In the genomic region with DNA sequence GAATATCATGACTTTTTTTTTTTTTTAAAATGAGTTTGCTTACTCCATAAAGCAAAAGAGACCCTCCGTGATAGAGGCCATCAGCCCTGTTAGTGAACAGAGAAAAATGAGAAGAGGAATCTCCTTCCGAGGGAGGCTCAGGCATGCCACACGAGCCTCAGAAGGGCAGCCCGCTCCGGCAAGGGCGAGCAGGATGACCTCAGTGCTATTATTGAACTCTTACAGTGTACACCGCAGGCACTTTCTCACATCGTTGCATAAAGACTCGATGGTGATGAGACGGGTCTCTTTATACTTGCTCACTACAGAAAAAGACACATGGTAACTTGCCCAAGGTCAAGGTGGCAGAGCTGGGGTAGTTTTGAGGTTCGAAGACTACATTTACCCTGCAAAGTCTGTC, we compare ENCODE assay signal across 24 mouse cellular contexts. TPM values are rescaled to one million over a fixed set of nuclear protein-coding genes. Genes with fewer than 3 reads are reported as not detected.
DNase-seq lines count a peak whose midpoint lies in the region; ATAC-seq and TF ChIP-seq lines count a peak whose summit lies in the region.
"Had no signal": no experiment of that assay in that cellular context is flagged by ENCODE, and none has a peak within 500 bp of the region (broad histone marks: within the 10 kb centered on the region; RNA-seq: fewer than 3 reads in every experiment).

No protein-coding gene starts in this region.

- 79% methylated on average over 11 of the region's 11 CpGs for WGBS in forebrain, embryonic 11.5 days
- 72% methylated on average over 11 of the region's 11 CpGs for WGBS in forebrain, embryonic 12.5 days
- WGBS in heart, embryonic 11.5 days (ENCODE audit: insufficient replicate concordance): 39% methylated on average over 11 of the region's 11 CpGs

- H3K4me3 ChIP-seq in forebrain, embryonic 11.5 days (ENCODE audit: low read depth, low read length): no peak overlapping the region
- H3K4me3 ChIP-seq in forebrain, embryonic 12.5 days (replicated peaks): no peak overlapping the region
- H3K4me3 ChIP-seq in heart, embryonic 11.5 days (ENCODE audit: low read depth, low read length): no peak overlapping the region
- H3K4me3 ChIP-seq in CH12.LX (replicated peaks in 1 of 3; ENCODE audit: low read depth in 2 of 3, low read length in 2 of 3, poor library complexity in 1 of 3): no peak overlapping the region
- H3K4me3 ChIP-seq: embryonic facial prominence, embryonic 12.5 days; forebrain, embryonic 13.5 days; limb, embryonic 15.5 days; megakaryocyte, embryonic 14.5 days; neural tube, embryonic 13.5 days had no signal

- peak; percentile 27 for DNase-seq in forebrain, embryonic 11.5 days (ENCODE audit: low spot score)
- DNase-seq in heart, adult 8-10 months (ENCODE audit: low spot score): no peak
- DNase-seq in CH12.LX (ENCODE audit: extremely low read depth): no peak
- DNase-seq in heart, postnatal 10 days: peak; percentile 45 to 53
- DNase-seq in adrenal gland, adult 2 months: no peak
- no peak for DNase-seq in layer of hippocampus, adult 9-10 months (ENCODE audit: low spot score)
- DNase-seq: adrenal gland, postnatal 14 days; cerebellum, adult 2 months; cerebellum, postnatal 25 days; kidney, postnatal 36 days; lung, embryonic 14.5 days; midbrain, embryonic 14.5 days; right cerebral cortex, adult 18-20 months; right cerebral cortex, postnatal 4 days had no signal

- intact Hi-C loops in heart, postnatal 10 days (cut with DNase I): loop anchor here (5.0 kb wide), 1 partner anchor 82 kb away; no protein-coding TSS in a partner anchor

- H3K27me3 ChIP-seq in forebrain, embryonic 11.5 days (ENCODE audit: control insufficient read depth, insufficient read depth, low read length): no peaks in the 10 kb centered on the region
- peaks cover 12% of the 10 kb centered on the region; the same call in 1 of the 2 replicates for H3K27me3 ChIP-seq in forebrain, embryonic 12.5 days
- H3K27me3 ChIP-seq in heart, embryonic 11.5 days (ENCODE audit: control insufficient read depth, insufficient read depth, low read length): no peaks in the 10 kb centered on the region; the same call in 1 of the 2 replicates
- peaks cover 6% of the 10 kb centered on the region for H3K27me3 ChIP-seq in CH12.LX (replicated peaks)
- H3K27me3 ChIP-seq: embryonic facial prominence, embryonic 12.5 days; forebrain, embryonic 13.5 days; limb, embryonic 15.5 days; neural tube, embryonic 13.5 days had no signal

- dilution Hi-C loops in CH12.LX (cut with MboI; ENCODE audit: extremely low pct_ligation_motif_present, extremely low pct_unique_long_range_greater_than_20kb, low sequenced_read_pairs): no loop called here

- no peaks in the 10 kb centered on the region for H3K36me3 ChIP-seq in forebrain, embryonic 11.5 days (ENCODE audit: control insufficient read depth, insufficient read depth, low read length)
- H3K36me3 ChIP-seq in forebrain, embryonic 12.5 days (replicated peaks): no peaks in the 10 kb centered on the region
- no peaks in the 10 kb centered on the region for H3K36me3 ChIP-seq in heart, embryonic 11.5 days (ENCODE audit: control insufficient read depth, insufficient read depth, low read length)
- H3K36me3 ChIP-seq in CH12.LX (replicated peaks in 1 of 2; ENCODE audit: control insufficient read depth in 1 of 2, insufficient read depth in 1 of 2, low read length in 1 of 2): no peaks in the 10 kb centered on the region
- H3K36me3 ChIP-seq: embryonic facial prominence, embryonic 12.5 days; limb, embryonic 15.5 days; neural tube, embryonic 13.5 days had no signal

- no peaks in the 10 kb centered on the region for H3K9me3 ChIP-seq in forebrain, embryonic 11.5 days (ENCODE audit: control insufficient read depth, low read length)
- H3K9me3 ChIP-seq in forebrain, embryonic 12.5 days: no peaks in the 10 kb centered on the region
- H3K9me3 ChIP-seq in heart, embryonic 11.5 days (replicated peaks; ENCODE audit: control insufficient read depth, low read length): no peaks in the 10 kb centered on the region
- H3K9me3 ChIP-seq in CH12.LX (replicated peaks; ENCODE audit: low read length): no peaks in the 10 kb centered on the region
- H3K9me3 ChIP-seq: embryonic facial prominence, embryonic 12.5 days; forebrain, embryonic 13.5 days; limb, embryonic 15.5 days; megakaryocyte, embryonic 14.5 days; neural tube, embryonic 13.5 days had no signal

- H3K4me1 ChIP-seq in forebrain, embryonic 11.5 days (replicated peaks; ENCODE audit: control insufficient read depth, insufficient read depth, low read length): no peaks in the 10 kb centered on the region
- peaks cover 10% of the 10 kb centered on the region for H3K4me1 ChIP-seq in forebrain, embryonic 12.5 days
- H3K4me1 ChIP-seq in heart, embryonic 11.5 days (ENCODE audit: control insufficient read depth, insufficient read depth, low read length): peaks cover 13% of the 10 kb centered on the region
- H3K4me1 ChIP-seq in CH12.LX (ENCODE audit: control insufficient read depth in 1 of 2, insufficient read depth in 2 of 2): peaks cover 11 to 14% of the 10 kb centered on the region in 2 experiments
- H3K4me1 ChIP-seq: megakaryocyte, embryonic 14.5 days had no signal

- no peak overlapping the region for H3K27ac ChIP-seq in forebrain, embryonic 11.5 days (ENCODE audit: low read depth, low read length)
- no peak overlapping the region for H3K27ac ChIP-seq in forebrain, embryonic 12.5 days
- H3K27ac ChIP-seq in heart, embryonic 11.5 days (ENCODE audit: low read depth, low read length): peak overlapping the region; percentile 42; the same call in 1 of the 2 replicates
- no peak overlapping the region for H3K27ac ChIP-seq in CH12.LX (ENCODE audit: insufficient read depth, low read depth)
- H3K27ac ChIP-seq: embryonic facial prominence, embryonic 12.5 days; forebrain, embryonic 13.5 days; limb, embryonic 15.5 days; liver, embryonic 14.5 days; neural tube, embryonic 13.5 days had no signal

- no peak for TF ChIP-seq POLR2A in CH12.LX (IDR thresholded peaks at IDR 0.05; ENCODE audit: low read depth, low read length)

- in situ Hi-C loops in CH12.LX (cut with MboI; ENCODE audit: low pct_ligation_motif_present, low pct_unique_long_range_greater_than_20kb, low sequenced_read_pairs): loop anchor here (5.0 kb wide), 1 partner anchor 77 kb away; a partner anchor contains a TSS

- no peak overlapping the region for H3K9ac ChIP-seq in forebrain, embryonic 11.5 days (ENCODE audit: low read length)
- H3K9ac ChIP-seq in forebrain, embryonic 12.5 days: no peak overlapping the region
- peak overlapping the region; percentile 4; the same call in 1 of the 2 replicates for H3K9ac ChIP-seq in heart, embryonic 11.5 days (ENCODE audit: low read depth, low read length)
- H3K9ac ChIP-seq in CH12.LX (ENCODE audit: insufficient read depth, low read depth): no peak overlapping the region
- H3K9ac ChIP-seq: embryonic facial prominence, embryonic 12.5 days; forebrain, embryonic 13.5 days; limb, embryonic 15.5 days; liver, embryonic 14.5 days; lung, embryonic 14.5 days; neural tube, embryonic 13.5 days had no signal

- no peak for TF ChIP-seq CTCF in CH12.LX (conservative IDR thresholded peaks at IDR 0.05 in 1 of 2, IDR thresholded peaks at IDR 0.05 in 1 of 2; ENCODE audit: low read depth in 2 of 2, low read length in 2 of 2)

- H3K4me2 ChIP-seq in forebrain, embryonic 11.5 days (ENCODE audit: low read depth, low read length, severe bottlenecking): no peak overlapping the region
- H3K4me2 ChIP-seq in forebrain, embryonic 12.5 days: no peak overlapping the region
- no peak overlapping the region for H3K4me2 ChIP-seq in heart, embryonic 11.5 days
- H3K4me2 ChIP-seq in CH12.LX (ENCODE audit: insufficient read depth, low read depth, poor library complexity, severe bottlenecking): peak overlapping the region; percentile 27
- H3K4me2 ChIP-seq: embryonic facial prominence, embryonic 12.5 days; forebrain, embryonic 13.5 days; limb, embryonic 15.5 days; lung, embryonic 14.5 days; neural tube, embryonic 13.5 days had no signal

- TF ChIP-seq RAD21 in CH12.LX (IDR thresholded peaks at IDR 0.05; ENCODE audit: low read depth, low read length): no peak

- TF ChIP-seq EP300 in CH12.LX (IDR thresholded peaks at IDR 0.05; ENCODE audit: low read length): no peak

- ATAC-seq in forebrain, embryonic 11.5 days (replicated peaks; ENCODE audit: low FRiP score): no peak
- ATAC-seq in forebrain, embryonic 12.5 days (ENCODE audit: low FRiP score): no peak
- no peak for ATAC-seq in heart, embryonic 11.5 days (replicated peaks; ENCODE audit: insufficient number of reproducible peaks, low FRiP score, low TSS enrichment)
- ATAC-seq: forebrain, embryonic 13.5 days; intestine, postnatal 0 days had no signal

- H3K79me2 ChIP-seq in CH12.LX (replicated peaks; ENCODE audit: control insufficient read depth, extremely low read depth, insufficient read depth, poor library complexity, severe bottlenecking): no peaks in the 10 kb centered on the region

RNA-seq across cellular contexts. Expression of a gene that starts 26.6 kb away (rescaled TPM):
- polyA plus RNA-seq in forebrain, embryonic 11.5 days (2014; fragmentation: Nextera tagmentation; extraction: Ambion mirVana): 0.48 and 0.59 TPM in 2 replicates
- 0.33 and 0.87 TPM in 2 replicates for polyA plus RNA-seq in forebrain, embryonic 12.5 days (2016; fragmentation: Nextera tagmentation; extraction: Ambion mirVana)
- 0.44 and 0.56 TPM in 2 replicates for polyA plus RNA-seq in heart, embryonic 11.5 days (2014; fragmentation: Nextera tagmentation; extraction: Ambion mirVana)
- total RNA-seq in heart, adult 8-10 months (2022): under 1 TPM in 2 of 4 experiments, not detected in 2; 0.03 TPM
- total RNA-seq in CH12.LX (2012; rRNA removed) (0.55 and 0.64 TPM in 2 replicates), CH12.LX (2014; rRNA removed) (0.08 and 0.12 TPM in 2 replicates)
- 0.26 and 0.29 TPM in 2 replicates for polyA plus RNA-seq in CH12.LX (2012; ENCODE audit: insufficient read length, low read depth)
- total RNA-seq in heart, postnatal 10 days (2021): under 1 TPM in 1 of 2 experiments, not detected in 1; 0.05 TPM
- under 1 TPM; 0.06 to 0.14 TPM for total RNA-seq in adrenal gland, adult 2 months (2021)
- not detected in 2 replicates for polyA plus RNA-seq in adrenal gland, adult 2 months (2012; rRNA removed)
- polyA plus RNA-seq: gonadal fat pad, adult 2 months had no signal

RNA-seq across cellular contexts. Expression of a gene that starts 52.2 kb away (rescaled TPM):
- polyA plus RNA-seq in forebrain, embryonic 11.5 days (2014; fragmentation: Nextera tagmentation; extraction: Ambion mirVana): 19.7 and 21.9 TPM in 2 replicates
- 15.8 and 16.4 TPM in 2 replicates for polyA plus RNA-seq in forebrain, embryonic 12.5 days (2016; fragmentation: Nextera tagmentation; extraction: Ambion mirVana)
- 24.2 and 24.9 TPM in 2 replicates for polyA plus RNA-seq in heart, embryonic 11.5 days (2014; fragmentation: Nextera tagmentation; extraction: Ambion mirVana)
- total RNA-seq in heart, adult 8-10 months (2022): 10 to 100 TPM; 20.7 to 25.9 (median 23.3) TPM
- total RNA-seq in CH12.LX (2012; rRNA removed) (20.4 and 23.0 TPM in 2 replicates), CH12.LX (2014; rRNA removed) (32.7 and 35.9 TPM in 2 replicates)
- 15.4 and 18.7 TPM in 2 replicates for polyA plus RNA-seq in CH12.LX (2012; ENCODE audit: insufficient read length, low read depth)
- 10 to 100 TPM; 17.8 to 19.2 TPM for total RNA-seq in heart, postnatal 10 days (2021)
- 10 to 100 TPM; 19.5 to 22.7 TPM for total RNA-seq in adrenal gland, adult 2 months (2021)
- 10.5 and 12.0 TPM in 2 replicates for polyA plus RNA-seq in adrenal gland, adult 2 months (2012; rRNA removed)

RNA-seq across cellular contexts. Expression of a gene that starts 52.3 kb away (rescaled TPM):
- 30.7 and 31.9 TPM in 2 replicates for polyA plus RNA-seq in forebrain, embryonic 11.5 days (2014; fragmentation: Nextera tagmentation; extraction: Ambion mirVana)
- polyA plus RNA-seq in forebrain, embryonic 12.5 days (2016; fragmentation: Nextera tagmentation; extraction: Ambion mirVana): 27.0 and 31.9 TPM in 2 replicates
- polyA plus RNA-seq in heart, embryonic 11.5 days (2014; fragmentation: Nextera tagmentation; extraction: Ambion mirVana): 18.9 and 21.2 TPM in 2 replicates
- 10 to 100 TPM in 3 of 4 experiments, 1 to 10 TPM in 1; 9.8 to 13.1 (median 11.5) TPM for total RNA-seq in heart, adult 8-10 months (2022)
- 31.2 and 36.4 TPM in 2 replicates for total RNA-seq in CH12.LX (2012; rRNA removed)
- total RNA-seq in CH12.LX (2014; rRNA removed): 51.0 and 53.8 TPM in 2 replicates
- 43.4 and 56.7 TPM in 2 replicates for polyA plus RNA-seq in CH12.LX (2012; ENCODE audit: insufficient read length, low read depth)
- 10 to 100 TPM; 14.5 to 15.8 TPM for total RNA-seq in heart, postnatal 10 days (2021)
- total RNA-seq in adrenal gland, adult 2 months (2021): 10 to 100 TPM; 23.1 to 26.1 TPM
- polyA plus RNA-seq in adrenal gland, adult 2 months (2012; rRNA removed): 3.8 and 4.1 TPM in 2 replicates

Comparison
In these comparisons a context has a peak if more than half of its experiments do, and no peak if none do; other contexts are left out.
1. DNase-seq: peak in forebrain, embryonic 11.5 days (single experiment) and heart, postnatal 10 days (2 of 2); none in heart, adult 8-10 months (single experiment), CH12.LX (single experiment), adrenal gland, adult 2 months (single experiment) and layer of hippocampus, adult 9-10 months (single experiment).